Mouse (Mus musculus) bone marrow macrophage, adult 2 months (primary cell): ENCODE measurements around the gene Fads1. TPM values are rescaled to one million over a fixed set of nuclear protein-coding genes. Genes with fewer than 3 reads are reported as not detected.
"Not testable (repeated sequence)": the region's sequence is repeated elsewhere in the genome, so short reads cannot be mapped to it uniquely, and the experiment has no call there.

Experiments
- H3K27ac ChIP-seq: 2 replicates; pipeline ENCODE4 v1.5.1; 2012; ENCODE audit warnings: low read depth, low read length; ENCODE audit not compliant: insufficient read depth
- H3K4me1 ChIP-seq: 2 replicates; pipeline ENCODE4 v1.6.1; 2012; ENCODE audit warnings: low read length; ENCODE audit not compliant: control insufficient read depth, insufficient read depth
- H3K4me3 ChIP-seq: 2 replicates; pipeline ENCODE4 v1.5.1; 2012; ENCODE audit warnings: mild to moderate bottlenecking, low read length, moderate library complexity; ENCODE audit not compliant: insufficient read depth
- CTCF ChIP-seq: IDR thresholded peaks from 2 replicates; pipeline ENCODE4 v1.5.1; 2012; ENCODE audit warnings: low read depth, mild to moderate bottlenecking, low read length, moderate library complexity
- POLR2A ChIP-seq: IDR thresholded peaks from 2 replicates; pipeline ENCODE4 v1.6.1; 2012; ENCODE audit warnings: mild to moderate bottlenecking, low read depth, low read length, borderline replicate concordance
- polyA plus RNA-seq: library from polyadenylated mRNA; stranded (reverse); fragments of >200 nt; gene quantifications from 2 replicates; pipeline ENCODE4 v1.2.4, GENCODE M21; 2012; ENCODE audit not compliant: missing spikeins, insufficient read depth, insufficient read length

Gene Fads1
- polyA plus RNA-seq, 1 experiment, result 119 TPM

- Histone ChIP-seq H3K4me1 (peaks cover 24% of the 10 kb centered on the region), H3K4me3 (no peak overlapping the region), H3K27ac (no peak overlapping the region)
- TF ChIP-seq CTCF, result no peak
- no peak for TF ChIP-seq POLR2A
Observed at GRCm38 (mm10) chr19:10167112-10167511, 15.6 kb upstream of the Fads1 start.

DNA sequence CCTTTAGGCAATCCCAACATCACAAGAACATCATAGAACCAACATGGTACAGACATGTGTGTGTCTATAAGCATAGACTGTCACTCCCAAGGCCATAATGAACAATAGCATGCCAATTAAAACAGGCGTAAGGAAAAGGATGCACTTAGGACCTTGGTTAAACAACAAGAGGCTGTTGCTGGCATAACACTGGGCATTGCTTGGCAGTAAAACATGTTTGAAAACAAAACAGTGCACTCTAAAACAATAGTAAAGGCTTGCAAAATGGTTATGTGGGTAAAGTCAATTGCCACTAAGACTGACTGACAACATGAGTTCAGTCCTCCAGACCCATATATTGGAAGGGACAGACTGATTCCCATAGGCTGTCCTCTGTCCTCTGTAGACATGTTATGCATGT lies 14.7 kb upstream of the Fads1 start:
- no peak for TF ChIP-seq CTCF
- no peak for TF ChIP-seq POLR2A

DNA sequence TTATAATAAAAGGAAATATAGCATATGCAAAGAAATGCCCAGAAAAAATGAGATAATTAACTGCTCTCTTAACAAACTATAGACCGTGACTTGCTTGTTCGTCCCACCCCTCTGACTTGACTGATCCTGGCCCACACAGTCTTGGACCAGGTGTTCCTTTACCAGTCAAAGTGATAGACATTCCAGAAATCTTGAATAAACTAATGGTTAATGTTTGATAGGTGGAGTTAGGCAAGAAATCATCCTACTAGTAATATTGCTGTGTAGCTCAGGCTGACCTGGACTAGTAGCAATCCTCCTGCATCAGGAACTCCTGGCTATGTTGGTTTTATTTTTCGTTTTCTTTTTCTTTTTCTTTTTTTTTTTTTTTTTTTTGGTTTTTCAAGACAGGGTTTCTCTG lies 14.2 kb upstream of the Fads1 start:
- H3K4me3 ChIP-seq, result no peak overlapping the region
- no peak for TF ChIP-seq POLR2A
- TF ChIP-seq CTCF, result no peak
- peaks cover 35% of the 10 kb centered on the region for H3K4me1 ChIP-seq
- no peak overlapping the region for H3K27ac ChIP-seq

More for the DNA sequence above, 14.7 kb upstream of the Fads1 start:
- Histone ChIP-seq H3K4me1 (peaks cover 31% of the 10 kb centered on the region), H3K4me3 (no peak overlapping the region), H3K27ac (no peak overlapping the region)

- H3K27ac ChIP-seq, result no peak overlapping the region
- no peak overlapping the region for H3K4me3 ChIP-seq
- TF ChIP-seq CTCF (no peak), POLR2A (no peak)
- H3K4me1 ChIP-seq, result peaks cover 33% of the 10 kb centered on the region
Observed at GRCm38 (mm10) chr19:10169179-10169578, 13.5 kb upstream of the Fads1 start.

DNA sequence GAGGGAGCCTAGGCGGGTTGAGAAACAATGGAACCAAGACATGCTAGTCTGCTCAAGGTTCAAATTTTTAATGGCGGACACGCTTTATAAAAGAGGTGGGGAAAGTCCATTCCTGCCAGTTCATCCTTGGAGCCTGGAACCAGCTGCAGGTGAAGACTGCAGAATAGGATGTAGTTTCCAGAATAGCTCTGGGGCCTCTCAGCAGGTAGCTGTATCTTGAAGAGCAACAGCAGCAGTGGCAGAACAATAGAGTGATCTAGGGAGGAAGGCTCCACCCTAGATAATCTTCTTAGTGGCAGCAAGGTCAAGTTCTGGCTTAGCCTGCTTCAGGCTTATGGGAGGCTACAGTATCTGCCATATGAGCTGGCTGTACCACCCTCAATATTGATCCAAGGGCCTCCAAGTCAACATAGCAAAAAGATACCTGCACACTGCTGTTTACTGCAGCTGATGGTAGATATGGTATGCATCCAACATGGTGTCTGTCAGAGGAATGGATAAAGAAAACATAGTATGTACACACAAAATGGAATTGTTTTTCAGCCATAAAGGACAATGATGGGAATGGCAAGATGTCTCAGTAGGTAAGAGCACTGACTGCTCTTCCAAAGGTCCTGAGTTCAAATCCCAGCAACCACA lies 12.9 kb upstream of the Fads1 start:
- H3K4me1 ChIP-seq, result peaks cover 34% of the 10 kb centered on the region
- H3K4me3 ChIP-seq, H3K27ac ChIP-seq: not testable (repeated sequence)

- peaks cover 38% of the 10 kb centered on the region for H3K4me1 ChIP-seq
- TF ChIP-seq CTCF, result no peak
- TF ChIP-seq POLR2A, result no peak
- H3K27ac ChIP-seq, result no peak overlapping the region
- H3K4me3 ChIP-seq, result no peak overlapping the region
Observed at GRCm38 (mm10) chr19:10170466-10170865, 12.2 kb upstream of the Fads1 start.

- no peak overlapping the region for H3K4me3 ChIP-seq
- TF ChIP-seq POLR2A (no peak), CTCF (no peak)
- H3K27ac ChIP-seq, result peak overlapping the region; percentile 69
- H3K4me1 ChIP-seq, result peaks cover 36% of the 10 kb centered on the region
Observed at GRCm38 (mm10) chr19:10171359-10171758, 11.3 kb upstream of the Fads1 start.

DNA sequence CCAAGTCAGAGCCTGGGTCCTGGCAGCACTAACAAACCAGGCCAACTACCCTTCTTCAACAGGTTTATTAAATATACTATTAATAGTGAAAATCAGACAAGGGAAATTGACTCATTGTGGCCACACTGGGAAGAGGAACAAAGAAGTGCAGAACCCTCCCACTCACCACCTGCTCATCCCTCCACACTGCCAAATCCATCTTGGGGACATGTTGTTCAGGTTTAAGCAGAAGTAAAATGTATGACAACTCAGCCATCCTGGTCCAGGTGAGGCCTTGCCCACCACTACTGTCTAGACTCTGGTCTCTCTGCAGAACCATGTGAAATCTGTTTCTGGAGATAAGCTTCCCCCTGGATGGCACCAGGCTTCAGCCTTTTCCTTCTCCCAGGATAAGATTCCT lies 10.8 kb upstream of the Fads1 start:
- Histone ChIP-seq H3K4me1 (peaks cover 37% of the 10 kb centered on the region), H3K4me3 (no peak overlapping the region), H3K27ac (peak overlapping the region; percentile 69)
- TF ChIP-seq CTCF (no peak), POLR2A (no peak)

DNA sequence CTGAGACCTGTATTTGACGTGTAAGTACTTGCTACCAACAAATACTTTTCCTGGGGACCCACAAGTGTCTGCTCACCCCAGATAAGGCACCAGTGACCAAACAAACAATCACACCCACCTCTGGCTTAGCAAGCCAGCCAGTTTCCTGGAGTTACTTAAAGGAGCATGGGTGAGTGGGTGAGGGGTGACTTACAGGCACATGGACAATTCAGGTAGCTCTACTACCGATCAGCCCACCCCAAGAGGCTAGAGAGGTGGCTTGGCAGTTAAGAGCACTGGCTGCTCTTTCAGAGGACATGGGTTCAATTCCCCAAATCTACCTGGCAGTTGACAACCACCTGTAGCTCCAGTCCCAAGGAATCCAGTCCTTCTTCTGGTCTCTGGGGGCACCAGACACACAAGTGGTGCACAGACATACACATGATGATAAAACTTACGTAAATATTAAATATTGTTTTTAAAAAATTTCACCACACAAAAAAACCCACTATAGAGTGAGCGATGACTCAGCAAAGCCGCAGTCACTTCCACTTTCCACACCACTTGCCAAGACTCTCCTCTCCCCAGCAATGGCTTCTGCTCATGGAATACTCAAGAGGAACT lies 9.5 kb upstream of the Fads1 start:
- TF ChIP-seq CTCF, result no peak; the same call in 1 of the 2 replicates
- no peak for TF ChIP-seq POLR2A
- peak overlapping the region; percentile 98 for H3K27ac ChIP-seq
- H3K4me3 ChIP-seq, result peak overlapping the region; percentile 32
- H3K4me1 ChIP-seq, result peaks cover 42% of the 10 kb centered on the region

DNA sequence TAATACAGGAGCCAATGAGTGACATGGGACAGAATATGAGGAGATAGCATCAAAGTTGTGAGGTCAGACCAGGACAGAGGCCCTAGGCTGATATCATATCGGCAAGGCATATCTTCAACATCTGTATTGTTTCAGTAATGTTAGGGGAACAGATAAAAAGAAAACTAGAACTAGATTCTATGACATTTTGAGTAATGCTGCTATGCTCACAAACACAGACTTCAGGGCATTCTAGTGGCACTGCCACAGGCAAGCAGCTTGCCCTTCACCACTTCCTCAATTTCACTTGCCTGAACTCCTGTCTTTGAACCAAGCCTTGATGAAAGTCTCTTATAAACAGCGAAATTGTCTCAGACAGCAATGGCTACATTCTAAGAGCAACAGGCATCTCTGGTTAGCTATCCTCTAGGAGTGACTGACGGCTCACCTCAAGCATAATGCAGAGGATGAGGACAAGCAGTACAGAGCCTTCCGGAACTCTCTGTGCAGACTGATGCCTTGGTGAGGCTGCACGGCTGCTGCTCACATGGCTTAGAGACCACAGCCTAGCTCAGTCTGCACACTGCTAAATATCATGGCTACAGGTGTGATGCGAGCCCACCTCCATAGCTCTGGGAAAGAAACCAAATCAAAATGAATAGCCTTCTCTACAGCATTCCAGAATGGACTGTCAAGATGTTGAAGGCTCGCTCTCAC lies 8.7 kb upstream of the Fads1 start:
- H3K4me1 ChIP-seq, result peaks cover 42% of the 10 kb centered on the region
- H3K4me3 ChIP-seq, result peak overlapping the region; percentile 26
- no peak for TF ChIP-seq POLR2A
- no peak for TF ChIP-seq CTCF
- peak overlapping the region; percentile 98 for H3K27ac ChIP-seq
